Mouse (Mus musculus) limb, embryonic 14.5 days (tissue): ENCODE measurements around the gene Mgst1. TPM values are rescaled to one million over a fixed set of nuclear protein-coding genes. Genes with fewer than 3 reads are reported as not detected.

Source experiments
- ATAC-seq: fragments of 200-750 bp; cut with Nextera tagmentation; 2 replicates; pipeline ENCODE4 v1.8.0; 2017; ENCODE audit warnings: low read depth, moderate number of reproducible peaks, moderate TSS enrichment; ENCODE audit not compliant: low FRiP score
- DNase-seq: peaks from one replicate; pipeline ENCODE4 v3.0.0-alpha.2; 2015; ENCODE audit warnings: low spot score
- H3K27ac ChIP-seq: fragments of 300-500 bp; sonication (generic); replicated peaks from 2 replicates; pipeline ENCODE4 v1.5.1; 2014; ENCODE audit warnings: low read depth, mild to moderate bottlenecking, low read length, moderate library complexity, mixed read lengths
- H3K27me3 ChIP-seq: fragments of 300-500 bp; sonication (generic); 2 replicates; pipeline ENCODE4 v1.6.1; 2014; ENCODE audit warnings: low read length, mixed read lengths; ENCODE audit not compliant: control insufficient read depth, insufficient read depth
- H3K36me3 ChIP-seq: fragments of 300-500 bp; sonication (generic); 2 replicates; pipeline ENCODE4 v1.6.1; 2014; ENCODE audit warnings: mild to moderate bottlenecking, low read length, moderate library complexity, mixed read lengths; ENCODE audit not compliant: control insufficient read depth, insufficient read depth
- H3K4me1 ChIP-seq: fragments of 300-500 bp; sonication (generic); 2 replicates; pipeline ENCODE4 v1.6.1; 2014; ENCODE audit warnings: antibody characterized with exemption, low read length, mixed read lengths; ENCODE audit not compliant: control insufficient read depth, insufficient read depth
- H3K4me2 ChIP-seq: fragments of 300-500 bp; sonication (generic); replicated peaks from 2 replicates; pipeline ENCODE4 v1.6.1; 2014; ENCODE audit warnings: low read depth, mild to moderate bottlenecking, low read length, moderate library complexity; ENCODE audit not compliant: severe bottlenecking
- H3K4me3 ChIP-seq: fragments of 300-500 bp; sonication (generic); replicated peaks from 2 replicates; pipeline ENCODE4 v1.5.1; 2014; ENCODE audit warnings: low read length
- H3K9ac ChIP-seq: fragments of 300-500 bp; sonication (generic); 2 replicates; pipeline ENCODE4 v1.6.1; 2014; ENCODE audit warnings: mild to moderate bottlenecking, low read depth, low read length, moderate library complexity; ENCODE audit not compliant: severe bottlenecking
- H3K9me3 ChIP-seq: fragments of 300-500 bp; sonication (generic); 2 replicates; pipeline ENCODE4 v1.6.1; 2016; ENCODE audit warnings: low read length; ENCODE audit not compliant: control insufficient read depth
- POLR2A ChIP-seq: fragments of 200-500 bp; IDR thresholded peaks from 2 replicates; pipeline ENCODE4 v1.8.0; 2012; ENCODE audit warnings: inconsistent platforms, mild to moderate bottlenecking, moderate library complexity, borderline replicate concordance; ENCODE audit not compliant: insufficient read depth, insufficient read length; ENCODE audit errors: extremely low read depth
- WGBS: fragments of 180-500 bp; shearing (Covaris S2); extraction: QIAGEN DNeasy Blood & Tissue Kit; methylation state at CpG from one replicate; pipeline ENCODE4 v1.1.7; 2014; 5-methylcytosine and 5-hydroxymethylcytosine counted together
- polyA plus RNA-seq, 2 experiments: library from polyadenylated mRNA; depleted of rRNA in 1 of 2; stranded (reverse) in 1 of 2; unstranded in 1 of 2; fragments of >200 nt; fragmentation: Nextera tagmentation in 1 of 2; extraction: Ambion mirVana in 1 of 2; gene quantifications; 2 replicates each; pipeline versions ENCODE4 v1.2.1 to v1.2.3; 2012 to 2014

The Mgst1 gene
- polyA plus RNA-seq, 2 experiments, result 123 to 312 TPM

DNA sequence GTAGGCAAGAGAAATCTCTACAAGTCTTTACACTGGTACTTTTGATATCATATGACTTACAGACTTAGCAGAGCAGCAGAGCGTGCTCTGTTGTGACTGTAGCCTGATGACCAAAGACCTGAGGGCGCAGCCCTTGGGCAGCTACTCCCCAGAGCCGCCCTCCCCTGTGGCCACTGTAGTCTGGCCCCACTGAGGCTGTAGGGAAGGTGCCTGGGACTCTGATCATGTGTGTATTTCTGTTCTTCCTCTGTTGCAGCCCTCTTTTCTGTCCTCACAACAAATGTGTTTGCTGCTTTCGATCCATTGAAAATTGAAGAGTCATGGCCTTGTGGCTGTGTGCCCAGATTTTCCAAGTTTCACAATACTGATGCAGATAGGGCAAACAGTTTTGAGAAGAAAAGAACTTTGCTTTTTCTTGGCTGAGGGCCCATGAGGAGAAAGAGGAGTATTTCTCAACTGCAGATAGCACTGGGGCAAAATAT is 1.0 kb downstream of the Mgst1 start:
- ATAC-seq, result peak; percentile 20; the same call in 1 of the 2 replicates
- Histone ChIP-seq H3K36me3 (no peaks in the 10 kb centered on the region), H3K27ac (peak overlapping the region; percentile 52; the same call in 1 of the 2 replicates), H3K9ac (peak overlapping the region; percentile 65), H3K4me1 (peaks cover 27% of the 10 kb centered on the region), H3K27me3 (no peaks in the 10 kb centered on the region), H3K9me3 (no peaks in the 10 kb centered on the region), H3K4me3 (peak overlapping the region; percentile 49), H3K4me2 (peak overlapping the region; percentile 71)
- no peak for TF ChIP-seq POLR2A
- 48% methylated on average over 4 of the region's 4 CpGs for WGBS
- peak; percentile 34 for DNase-seq

GRCm38 (mm10) chr6:138142604-138143003 is 2.5 kb downstream of the Mgst1 start:
- TF ChIP-seq POLR2A, result no peak
- no peak overlapping the region for H3K27ac ChIP-seq
- peaks cover 27% of the 10 kb centered on the region for H3K4me1 ChIP-seq
- WGBS, result 77% methylated on average over 7 of the region's 7 CpGs
- no peak overlapping the region for H3K9ac ChIP-seq
- H3K4me3 ChIP-seq, result no peak overlapping the region
- H3K9me3 ChIP-seq, result no peaks in the 10 kb centered on the region
- no peaks in the 10 kb centered on the region for H3K36me3 ChIP-seq
- H3K4me2 ChIP-seq, result 0 out of 2 replicates have a peak overlapping the region, but pooled peaks have one; percentile 71
- no peaks in the 10 kb centered on the region for H3K27me3 ChIP-seq
- DNase-seq, result no peak
- no peak for ATAC-seq

DNA sequence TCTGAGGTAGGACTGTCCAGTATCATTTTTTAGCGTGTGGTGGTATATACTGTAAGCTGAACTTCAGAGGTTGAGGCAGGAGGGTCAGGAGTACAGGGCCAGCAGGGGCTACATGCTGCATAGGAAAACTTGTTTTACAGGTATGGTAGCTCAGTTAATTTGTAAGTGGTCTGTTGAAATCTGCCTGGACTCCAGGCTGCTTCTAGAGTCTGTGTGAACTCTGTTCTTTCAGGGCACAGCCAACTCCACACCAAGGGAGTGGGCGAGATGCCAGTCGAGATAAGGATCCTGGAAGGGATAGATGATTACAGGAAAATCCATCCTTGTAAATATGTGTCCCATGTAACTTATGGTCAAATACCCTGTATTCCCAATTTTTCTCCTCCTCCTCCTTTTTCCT is 3.3 kb downstream of the Mgst1 start:
- Histone ChIP-seq H3K9ac (no peak overlapping the region), H3K9me3 (no peaks in the 10 kb centered on the region), H3K4me1 (peaks cover 27% of the 10 kb centered on the region), H3K4me2 (peak overlapping the region; percentile 5; the same call in 1 of the 2 replicates), H3K4me3 (no peak overlapping the region), H3K27ac (no peak overlapping the region), H3K27me3 (no peaks in the 10 kb centered on the region), H3K36me3 (no peaks in the 10 kb centered on the region)
- WGBS, result 54% methylated on average over 3 of the region's 3 CpGs
- peak; percentile 33 for DNase-seq
- ATAC-seq, result no peak
- no peak for TF ChIP-seq POLR2A

- peaks cover 8% of the 10 kb centered on the region for H3K36me3 ChIP-seq
- no peaks in the 10 kb centered on the region; the same call in 1 of the 2 replicates for H3K9me3 ChIP-seq
- DNase-seq (peak; percentile 70), ATAC-seq (no peak)
- H3K4me1 ChIP-seq, result no peaks in the 10 kb centered on the region
- H3K27me3 ChIP-seq, result no peaks in the 10 kb centered on the region
- H3K9ac ChIP-seq, result no peak overlapping the region
- H3K27ac ChIP-seq, result no peak overlapping the region
- WGBS, result 30% methylated on average over 5 of the region's 5 CpGs
- TF ChIP-seq POLR2A, result no peak
- H3K4me3 ChIP-seq, result no peak overlapping the region
- H3K4me2 ChIP-seq, result no peak overlapping the region
These were observed 13.0 kb downstream of the Mgst1 start for GRCm38 (mm10) chr6:138153111-138153510.

GRCm38 (mm10) chr6:138163920-138164319 is 23.8 kb downstream of the Mgst1 start:
- DNase-seq (peak; percentile 9), ATAC-seq (no peak)
- TF ChIP-seq POLR2A, result no peak

More at GRCm38 (mm10) chr6:138163920-138164319, 23.8 kb downstream of the Mgst1 start:
- Histone ChIP-seq H3K4me2 (no peak overlapping the region), H3K27ac (no peak overlapping the region), H3K27me3 (no peaks in the 10 kb centered on the region), H3K9ac (no peak overlapping the region), H3K9me3 (no peaks in the 10 kb centered on the region), H3K4me1 (no peaks in the 10 kb centered on the region), H3K4me3 (no peak overlapping the region), H3K36me3 (no peaks in the 10 kb centered on the region)
- 77% methylated on average over 7 of the region's 7 CpGs for WGBS
